Mouse (Mus musculus) lung, postnatal 0 days (tissue): ENCODE measurements at regions not wholly inside any gene's neighbourhood (a gene's known extent, or its start where the extent isn't known, plus 50 kb on each side); places are given as distances from the start of the nearest gene placed in this dataset.

Experiments
- ATAC-seq: fragments of 200-750 bp; cut with Nextera tagmentation; 2 replicates; pipeline ENCODE4 v1.8.0; 2017; ENCODE audit warnings: moderate library complexity
- DNase-seq: peaks from one replicate; pipeline ENCODE4 v3.0.0-alpha.2; 2016; ENCODE audit warnings: low spot score
- H3K27ac ChIP-seq: fragments of 300-500 bp; sonication (generic); 2 replicates; pipeline ENCODE4 v1.5.1; 2014; ENCODE audit warnings: antibody characterized with exemption, mild to moderate bottlenecking, low read length, mixed read lengths
- H3K27me3 ChIP-seq: fragments of 300-500 bp; sonication (generic); replicated peaks from 2 replicates; pipeline ENCODE4 v1.6.1; 2014; ENCODE audit warnings: low read length, mixed read lengths; ENCODE audit not compliant: insufficient read depth
- H3K36me3 ChIP-seq: fragments of 300-500 bp; sonication (generic); 2 replicates; pipeline ENCODE4 v1.6.1; 2014; ENCODE audit warnings: low read length, mixed read lengths; ENCODE audit not compliant: insufficient read depth
- H3K4me1 ChIP-seq: fragments of 300-500 bp; sonication (generic); 2 replicates; pipeline ENCODE4 v1.6.1; 2014; ENCODE audit warnings: antibody characterized with exemption, low read depth, low read length, mixed read lengths; ENCODE audit not compliant: insufficient read depth
- H3K4me2 ChIP-seq: fragments of 300-500 bp; sonication (generic); replicated peaks from 2 replicates; pipeline ENCODE4 v1.6.1; 2014; ENCODE audit warnings: low read depth, mild to moderate bottlenecking, low read length, moderate library complexity, mixed read lengths
- H3K4me3 ChIP-seq: fragments of 300-500 bp; sonication (generic); 2 replicates; pipeline ENCODE4 v1.5.1; 2014; ENCODE audit warnings: low read depth, low read length
- H3K9ac ChIP-seq: fragments of 300-500 bp; sonication (generic); replicated peaks from 2 replicates; pipeline ENCODE4 v1.6.1; 2014; ENCODE audit warnings: low read depth, mild to moderate bottlenecking
- H3K9me3 ChIP-seq: fragments of 300-500 bp; sonication (generic); 2 replicates; pipeline ENCODE4 v1.6.1; 2016; ENCODE audit warnings: low read length, mixed read lengths
- CTCF ChIP-seq: IDR thresholded peaks from 2 replicates; pipeline ENCODE4 v1.5.1; 2016; ENCODE audit warnings: antibody characterized with exemption, mild to moderate bottlenecking
- EP300 ChIP-seq: IDR thresholded peaks from 2 replicates; pipeline ENCODE4 v1.6.1; 2016; ENCODE audit warnings: antibody characterized with exemption, mild to moderate bottlenecking, control low read depth
- WGBS: fragments of 180-500 bp; shearing (Covaris S2); extraction: QIAGEN DNeasy Blood & Tissue Kit; methylation state at CpG from one replicate; pipeline ENCODE4 v1.1.7; 2014; 5-methylcytosine and 5-hydroxymethylcytosine counted together

DNA sequence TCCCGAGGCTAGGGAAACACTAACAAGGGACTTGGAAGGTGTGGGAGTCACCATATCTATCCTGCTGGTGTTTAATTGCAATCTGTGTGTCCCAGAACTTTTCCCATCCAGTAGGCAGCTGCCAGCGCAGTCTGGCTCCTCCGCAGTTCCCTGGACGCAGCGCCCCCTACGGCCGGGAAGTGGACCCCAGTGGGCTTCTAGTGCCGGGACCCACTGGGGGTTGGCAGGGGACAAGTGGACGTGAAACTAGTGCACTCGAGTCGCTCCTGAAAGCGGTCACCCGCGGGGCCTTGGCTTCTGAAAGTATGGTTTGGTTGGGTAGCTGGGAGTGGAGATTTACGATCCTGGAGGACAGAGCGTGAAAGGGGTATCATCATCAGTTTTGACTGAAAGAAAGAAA, 101.2 kb upstream of the Zic3 start:
- no peak overlapping the region for H3K4me2 ChIP-seq
- no peaks in the 10 kb centered on the region for H3K4me1 ChIP-seq
- DNase-seq (no peak), ATAC-seq (no peak)
- no peak overlapping the region for H3K9ac ChIP-seq
- no peak overlapping the region for H3K27ac ChIP-seq
- TF ChIP-seq CTCF (peak; percentile 13; the same call in 1 of the 2 replicates), EP300 (no peak)
- H3K9me3 ChIP-seq = no peaks in the 10 kb centered on the region
- H3K27me3 ChIP-seq = peaks cover 20% of the 10 kb centered on the region
- 17% methylated on average over 16 of the region's 16 CpGs for WGBS
- no peak overlapping the region for H3K4me3 ChIP-seq
- H3K36me3 ChIP-seq = no peaks in the 10 kb centered on the region

DNA sequence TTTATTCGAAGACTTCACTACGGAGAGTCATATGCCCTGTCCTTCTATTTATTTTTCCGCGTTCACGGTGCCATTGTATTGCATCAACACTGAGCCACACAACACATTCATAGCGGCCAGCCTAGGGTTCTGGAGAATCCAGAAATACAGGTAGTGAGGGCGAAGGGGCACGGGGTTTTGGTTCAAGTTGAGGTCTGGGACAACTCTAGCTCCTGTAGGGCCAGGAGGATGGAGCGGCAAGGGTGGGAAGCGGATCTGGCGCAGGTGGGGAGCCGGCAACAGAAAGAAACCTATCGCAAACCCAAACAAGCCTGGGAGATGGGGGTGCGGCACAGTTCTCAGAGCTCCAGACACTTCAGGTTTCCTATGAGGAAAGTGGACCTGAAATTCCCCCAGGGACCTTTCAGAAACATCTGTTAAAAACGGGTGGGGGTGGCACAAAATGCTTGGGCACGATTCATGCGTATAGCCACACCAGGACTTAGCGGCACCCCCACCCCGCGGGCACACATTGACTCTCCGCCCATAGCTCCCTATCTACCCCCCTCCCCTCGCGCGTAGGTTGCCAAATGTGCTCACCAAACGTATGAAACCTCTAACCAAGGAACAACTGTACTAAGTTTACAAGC, 100.6 kb upstream of the Zic3 start:
- WGBS = 15% methylated on average over 24 of the region's 25 CpGs
- no peak for TF ChIP-seq EP300
- no peak for TF ChIP-seq CTCF
- no peak overlapping the region for H3K9ac ChIP-seq
- ATAC-seq = no peak
- no peak overlapping the region for H3K27ac ChIP-seq
- H3K27me3 ChIP-seq = peaks cover 20% of the 10 kb centered on the region
- H3K9me3 ChIP-seq = no peaks in the 10 kb centered on the region
- no peak overlapping the region for H3K4me3 ChIP-seq
- H3K4me1 ChIP-seq = no peaks in the 10 kb centered on the region
- no peak overlapping the region for H3K4me2 ChIP-seq
- DNase-seq = no peak
- H3K36me3 ChIP-seq = no peaks in the 10 kb centered on the region

DNA sequence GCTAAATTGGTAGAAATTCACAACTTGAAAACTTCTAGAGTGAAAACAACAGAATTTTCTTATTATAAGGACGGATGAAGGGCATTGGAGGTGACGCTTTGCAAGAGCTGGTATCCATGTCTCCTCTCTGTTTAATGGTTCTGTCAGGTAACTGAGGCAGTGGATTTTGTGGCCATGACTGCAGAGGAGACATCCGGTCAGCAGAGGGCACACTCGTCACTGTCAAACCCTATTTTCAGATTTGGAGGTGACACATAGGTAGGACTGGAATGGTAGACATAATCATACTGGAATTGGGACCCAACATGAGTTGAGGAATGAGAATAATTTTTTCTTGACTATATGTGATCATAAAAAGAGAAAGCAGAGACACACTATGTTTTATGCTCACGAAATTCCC, 98.7 kb upstream of the Zic3 start:
- peak; percentile 25; the same call in 1 of the 2 replicates for TF ChIP-seq CTCF
- no peak for TF ChIP-seq EP300
- Histone ChIP-seq H3K27me3 (peaks cover 20% of the 10 kb centered on the region), H3K4me1 (no peaks in the 10 kb centered on the region), H3K27ac (no peak overlapping the region), H3K9me3 (no peaks in the 10 kb centered on the region), H3K4me3 (no peak overlapping the region), H3K4me2 (no peak overlapping the region), H3K9ac (no peak overlapping the region), H3K36me3 (no peaks in the 10 kb centered on the region)
- ATAC-seq (no peak), DNase-seq (no peak)
- WGBS = 23% methylated on average over 5 of the region's 5 CpGs

DNA sequence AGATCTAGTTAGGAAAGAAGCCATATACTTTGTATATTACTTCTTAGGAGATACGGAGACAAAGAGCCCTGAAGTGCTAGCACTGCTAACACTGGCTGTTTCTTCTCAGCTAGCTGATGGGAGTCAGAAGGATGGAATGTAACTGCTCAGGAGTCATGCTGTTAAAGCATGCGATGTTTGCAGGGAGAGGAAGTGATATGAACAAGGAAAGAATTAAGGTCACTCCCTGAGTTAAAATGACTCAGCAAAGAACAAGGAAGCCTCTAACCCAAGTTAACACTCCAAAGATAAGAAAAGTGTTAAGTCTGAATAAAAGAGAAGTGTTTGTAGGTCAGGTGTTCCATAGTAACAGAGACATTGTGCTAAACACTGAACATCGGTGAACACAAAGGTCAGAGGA, 86.9 kb upstream of the Zic3 start:
- Histone ChIP-seq H3K27ac (no peak overlapping the region), H3K27me3 (no peaks in the 10 kb centered on the region), H3K9ac (no peak overlapping the region), H3K4me1 (no peaks in the 10 kb centered on the region), H3K4me2 (no peak overlapping the region), H3K36me3 (no peaks in the 10 kb centered on the region), H3K9me3 (no peaks in the 10 kb centered on the region), H3K4me3 (no peak overlapping the region)
- 27% methylated on average over 3 of the region's 3 CpGs for WGBS
- DNase-seq = peak; percentile 31
- peak; percentile 25; the same call in 1 of the 2 replicates for ATAC-seq
- peak; percentile 43; the same call in 1 of the 2 replicates for TF ChIP-seq EP300
- no peak for TF ChIP-seq CTCF

DNA sequence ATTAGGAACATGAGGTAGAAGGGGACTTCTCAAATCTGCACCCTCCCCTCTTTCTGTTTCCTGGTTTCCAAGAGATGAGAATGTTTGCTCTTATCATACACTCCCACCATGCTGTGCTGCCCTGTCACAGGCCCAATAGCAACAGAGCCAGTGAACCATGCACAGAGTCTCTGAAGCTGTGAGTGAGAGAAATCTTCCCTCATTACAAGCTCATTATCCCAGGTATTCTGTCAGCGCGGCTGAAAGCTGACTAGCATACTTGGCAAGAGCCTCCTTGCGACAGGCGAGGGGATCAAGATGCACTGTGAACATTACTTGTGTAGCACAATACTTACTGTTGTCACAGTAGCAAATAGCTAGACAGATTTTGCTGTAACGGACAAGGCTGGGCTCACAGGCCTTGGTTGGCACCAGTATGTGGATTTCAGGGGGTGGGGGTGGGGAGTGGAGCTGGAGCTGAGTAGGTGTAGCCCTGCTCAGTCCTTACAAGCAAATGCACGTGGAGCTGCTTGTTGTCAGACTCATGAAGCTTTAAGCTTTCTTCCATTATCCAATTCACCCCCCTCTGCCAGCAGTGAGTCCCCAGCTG, 84.2 kb upstream of the Zic3 start:
- Histone ChIP-seq H3K36me3 (no peaks in the 10 kb centered on the region), H3K4me1 (no peaks in the 10 kb centered on the region), H3K9ac (no peak overlapping the region), H3K4me3 (no peak overlapping the region), H3K4me2 (no peak overlapping the region), H3K9me3 (no peaks in the 10 kb centered on the region), H3K27ac (no peak overlapping the region), H3K27me3 (no peaks in the 10 kb centered on the region)
- ATAC-seq = no peak
- no peak for TF ChIP-seq CTCF
- no peak for TF ChIP-seq EP300
- WGBS = 38% methylated on average over 6 of the region's 6 CpGs
- no peak for DNase-seq

DNA sequence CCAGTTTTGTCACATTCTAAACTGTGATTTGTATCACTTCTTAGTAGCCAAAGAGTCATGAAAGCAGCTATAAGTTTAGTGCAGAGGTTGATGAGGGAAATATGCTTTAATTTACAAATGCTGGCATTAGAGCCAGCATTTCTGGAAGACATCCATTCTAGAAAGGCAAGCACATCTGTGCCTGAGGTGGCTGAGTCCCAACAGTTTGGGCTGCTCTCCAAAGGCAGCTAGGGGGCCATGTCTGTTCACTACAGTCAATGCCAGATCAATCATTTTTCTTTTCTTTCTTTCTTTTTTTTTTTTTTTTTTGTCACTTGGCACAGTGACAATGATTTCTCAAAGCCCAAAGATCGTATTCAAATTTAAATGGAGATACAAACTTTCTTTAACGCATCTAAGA, 71.6 kb upstream of the Zic3 start:
- Histone ChIP-seq H3K27ac (no peak overlapping the region), H3K4me2 (no peak overlapping the region), H3K4me1 (no peaks in the 10 kb centered on the region), H3K27me3 (no peaks in the 10 kb centered on the region), H3K36me3 (no peaks in the 10 kb centered on the region), H3K4me3 (no peak overlapping the region), H3K9ac (no peak overlapping the region), H3K9me3 (no peaks in the 10 kb centered on the region)
- TF ChIP-seq EP300 (no peak), CTCF (no peak)
- ATAC-seq (no peak), DNase-seq (no peak)
- WGBS = 44% methylated on average over 2 of the region's 2 CpGs
